Mouse (Mus musculus) skeletal muscle tissue, adult 2 months (tissue): ENCODE measurements at regions not wholly inside any gene's neighbourhood (a gene's known extent, or its start where the extent isn't known, plus 50 kb on each side); places are given as distances from the start of the nearest gene placed in this dataset.
"Not testable (repeated sequence)": the region's sequence is repeated elsewhere in the genome, so short reads cannot be mapped to it uniquely, and the experiment has no call there.

Experiments used
- DNase-seq: peaks from one replicate; pipeline ENCODE4 v3.0.0-alpha.2; 2012; ENCODE audit warnings: low read depth, low spot score

GRCm38 (mm10) chr1:194565574-194565973 lies 52.4 kb upstream of the Plxna2 start:
- no peak for DNase-seq

- DNase-seq: no peak
Observed at GRCm38 (mm10) chr1:194563946-194564345, 54.1 kb upstream of the Plxna2 start.

GRCm38 (mm10) chr1:194561098-194561497 lies 56.9 kb upstream of the Plxna2 start:
- no peak for DNase-seq

- no peak for DNase-seq
Observed at GRCm38 (mm10) chr1:194548661-194549060, 69.4 kb upstream of the Plxna2 start.

- no peak for DNase-seq
Observed at GRCm38 (mm10) chr1:194548243-194548642, 69.8 kb upstream of the Plxna2 start.

- no peak for DNase-seq
Observed at GRCm38 (mm10) chr1:194540923-194541322, 77.1 kb upstream of the Plxna2 start.

- DNase-seq: no peak
Observed at GRCm38 (mm10) chr1:194527342-194528165, 90.5 kb upstream of the Plxna2 start.

- DNase-seq: no peak
Observed at GRCm38 (mm10) chr1:194524976-194525375, 93.0 kb upstream of the Plxna2 start.

- DNase-seq: no peak
Observed at GRCm38 (mm10) chr1:194521216-194521615, 96.8 kb upstream of the Plxna2 start.

GRCm38 (mm10) chr1:194519509-194520220 lies 98.4 kb upstream of the Plxna2 start:
- no peak for DNase-seq

- no peak for DNase-seq
Observed at GRCm38 (mm10) chr1:194516136-194516535, 101.9 kb upstream of the Plxna2 start.

GRCm38 (mm10) chr1:194508314-194508713 lies 109.7 kb upstream of the Plxna2 start:
- DNase-seq: no peak

- no peak for DNase-seq
Observed at GRCm38 (mm10) chr1:194505826-194506225, 112.2 kb upstream of the Plxna2 start.

GRCm38 (mm10) chr1:194504207-194504606 lies 113.8 kb upstream of the Plxna2 start:
- no peak for DNase-seq

- DNase-seq: no peak
Observed at GRCm38 (mm10) chr1:194503517-194503916, 114.5 kb upstream of the Plxna2 start.

GRCm38 (mm10) chr1:194496424-194496823 lies 121.6 kb upstream of the Plxna2 start:
- no peak for DNase-seq

GRCm38 (mm10) chr1:194491111-194491510 lies 126.9 kb upstream of the Plxna2 start:
- no peak for DNase-seq

- DNase-seq: no peak
Observed at GRCm38 (mm10) chr1:194488126-194488525, 129.9 kb upstream of the Plxna2 start.

GRCm38 (mm10) chr1:194482717-194483059 lies 135.3 kb upstream of the Plxna2 start:
- no peak for DNase-seq

GRCm38 (mm10) chr1:194482001-194482716 lies 135.9 kb upstream of the Plxna2 start:
- no peak for DNase-seq

GRCm38 (mm10) chr1:194471281-194471680 lies 146.7 kb upstream of the Plxna2 start:
- not testable (repeated sequence) for DNase-seq

- DNase-seq: no peak
Observed at GRCm38 (mm10) chr1:194452480-194452879, 165.5 kb upstream of the Plxna2 start.
